Mouse (Mus musculus) liver, postnatal 0 days (tissue): ENCODE results near the gene Hdac1.
A peak's percentile ranks its signal among the peaks of the same experiment; 100 is the strongest.

Source experiments
- CTCF ChIP-seq: sonication (generic); IDR thresholded peaks from 2 replicates; pipeline ENCODE4 v1.5.1; 2016; ENCODE audit warnings: antibody characterized with exemption, low read depth
- EP300 ChIP-seq: IDR thresholded peaks from 2 replicates; pipeline ENCODE4 v1.6.1; 2016; ENCODE audit warnings: antibody characterized with exemption, low read depth, mild to moderate bottlenecking

DNA sequence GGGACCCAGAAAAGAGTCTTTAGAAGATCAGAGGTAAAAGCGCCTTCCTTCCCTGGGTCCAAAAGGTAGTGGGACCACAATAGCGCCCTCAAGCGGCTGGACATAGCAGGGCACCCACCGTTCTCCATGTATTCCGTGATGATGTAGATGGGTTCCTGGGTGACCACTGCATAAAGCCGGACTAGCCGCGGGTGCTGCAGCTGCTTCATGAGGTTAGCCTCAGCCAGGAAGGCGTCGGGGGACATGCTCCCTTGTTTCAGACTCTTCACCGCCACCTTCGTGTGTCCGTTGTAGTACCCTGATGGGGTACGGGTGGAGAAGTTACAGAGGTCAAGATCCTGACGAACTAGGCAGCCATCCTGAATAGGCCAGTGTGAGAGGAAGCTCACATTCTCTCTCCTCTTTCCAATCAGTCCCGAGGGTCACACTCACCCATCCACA lies 12.9 kb upstream of the Hdac1 start:
- peak; percentile 82 for TF ChIP-seq CTCF
- no peak for TF ChIP-seq EP300
